Comparison of ENCODE assay signal across 10 mouse cellular contexts in genomic region chr5:139558917-139559660, GRCm38 (mm10). TPM values are rescaled to one million over a fixed set of nuclear protein-coding genes. Genes with fewer than 3 reads are reported as not detected.
DNase-seq lines count a peak whose midpoint lies in the region; ATAC-seq lines count a peak whose summit lies in the region.
"Had no signal": no experiment of that assay in that cellular context is flagged by ENCODE, and none has a peak within 500 bp of the region (broad histone marks: within the 10 kb centered on the region; RNA-seq: fewer than 3 reads in every experiment).

No protein-coding gene starts in this region.

- no peak overlapping the region for H3K4me2 ChIP-seq in intestine, embryonic 15.5 days (replicated peaks)
- H3K4me2 ChIP-seq in neural tube, embryonic 15.5 days: peak overlapping the region; percentile 26

- H3K4me3 ChIP-seq in forebrain, embryonic 10.5 days: peak overlapping the region; percentile 7; the same call in 1 of the 2 replicates
- H3K4me3 ChIP-seq in intestine, embryonic 15.5 days (replicated peaks): no peak overlapping the region
- no peak overlapping the region for H3K4me3 ChIP-seq in neural tube, embryonic 15.5 days (replicated peaks)

- no peaks in the 10 kb centered on the region for H3K9me3 ChIP-seq in forebrain, embryonic 10.5 days
- no peaks in the 10 kb centered on the region for H3K9me3 ChIP-seq in intestine, embryonic 15.5 days
- no peaks in the 10 kb centered on the region for H3K9me3 ChIP-seq in neural tube, embryonic 15.5 days (replicated peaks)

- H3K4me1 ChIP-seq in forebrain, embryonic 10.5 days: peaks cover 65% of the 10 kb centered on the region
- H3K4me1 ChIP-seq in intestine, embryonic 15.5 days (replicated peaks): peaks cover 18% of the 10 kb centered on the region
- peaks cover 43% of the 10 kb centered on the region for H3K4me1 ChIP-seq in neural tube, embryonic 15.5 days

- 3% methylated on average over 12 of the region's 12 CpGs for WGBS in forebrain, embryonic 10.5 days
- 13% methylated on average over 12 of the region's 12 CpGs for WGBS in intestine, embryonic 15.5 days
- WGBS in neural tube, embryonic 15.5 days: 4% methylated on average over 12 of the region's 12 CpGs

- H3K27me3 ChIP-seq in forebrain, embryonic 10.5 days (ENCODE audit: poor library complexity, severe bottlenecking): peaks cover 100% of the 10 kb centered on the region
- peaks cover 84% of the 10 kb centered on the region for H3K27me3 ChIP-seq in intestine, embryonic 15.5 days (replicated peaks)
- peaks cover 72% of the 10 kb centered on the region for H3K27me3 ChIP-seq in neural tube, embryonic 15.5 days (replicated peaks)

- DNase-seq in kidney, postnatal 14 days: peak; percentile 11
- DNase-seq in kidney, adult 9 months: no peak
- DNase-seq in forebrain, embryonic 10.5 days (ENCODE audit: extremely low spot score, low spot score): peak; percentile 54
- DNase-seq in layer of hippocampus, postnatal 10 days (ENCODE audit: low spot score in 2 of 2): no peak
- no peak for DNase-seq in right cerebral cortex, adult 18-20 months

- 0 out of 2 replicates have a peak, but pooled peaks have one; percentile 23 for ATAC-seq in intestine, embryonic 15.5 days
- ATAC-seq in neural tube, embryonic 15.5 days (ENCODE audit: low FRiP score): no peak

- no peaks in the 10 kb centered on the region for H3K36me3 ChIP-seq in forebrain, embryonic 10.5 days (replicated peaks)
- no peaks in the 10 kb centered on the region for H3K36me3 ChIP-seq in intestine, embryonic 15.5 days
- no peaks in the 10 kb centered on the region for H3K36me3 ChIP-seq in neural tube, embryonic 15.5 days

- no peak overlapping the region for H3K9ac ChIP-seq in intestine, embryonic 15.5 days
- no peak overlapping the region for H3K9ac ChIP-seq in neural tube, embryonic 15.5 days (replicated peaks)

- H3K27ac ChIP-seq in forebrain, embryonic 10.5 days: peak overlapping the region; percentile 72
- no peak overlapping the region for H3K27ac ChIP-seq in intestine, embryonic 15.5 days
- H3K27ac ChIP-seq in neural tube, embryonic 15.5 days (replicated peaks): peak overlapping the region; percentile 62

RNA-seq across cellular contexts. Expression of gene Uncx, which starts 15.8 kb away (rescaled TPM):
- polyA plus RNA-seq in forebrain, embryonic 10.5 days (2016; fragmentation: Nextera tagmentation; extraction: Ambion mirVana): 7.7 and 9.4 TPM in 2 replicates
- polyA plus RNA-seq in intestine, embryonic 15.5 days (2015; fragmentation: Nextera tagmentation; extraction: Ambion mirVana): 0.23 TPM in 1 of 2 replicates, not detected in the other
- 23.7 and 35.3 TPM in 2 replicates for polyA plus RNA-seq in neural tube, embryonic 15.5 days (2015; fragmentation: Nextera tagmentation; extraction: Ambion mirVana)
- under 1 TPM in 1 of 2 experiments, not detected in 1; 0.13 TPM for total RNA-seq in layer of hippocampus, postnatal 10 days (2021)
- total RNA-seq: adrenal gland, postnatal 36 days; ES-E14 had no signal
- polyA plus RNA-seq: heart, embryonic 16.5 days had no signal

Comparison
In these comparisons a context has a peak if more than half of its experiments do, and no peak if none do; other contexts are left out.
1. DNase-seq: peak in kidney, postnatal 14 days (single experiment) and forebrain, embryonic 10.5 days (single experiment); none in kidney, adult 9 months (single experiment), layer of hippocampus, postnatal 10 days (0 of 2) and right cerebral cortex, adult 18-20 months (single experiment).